Mouse (Mus musculus) megakaryocyte progenitor cell, adult 5-6 weeks (primary cell): ENCODE results near the gene Rprd1b. TPM values are rescaled to one million over a fixed set of nuclear protein-coding genes. Genes with fewer than 3 reads are reported as not detected.

Experiments used
- ATAC-seq: replicated peaks from 2 replicates; pipeline ENCODE4 v1.8.0; 2016; ENCODE audit warnings: mild to moderate bottlenecking, moderate TSS enrichment, inconsistent platforms; ENCODE audit not compliant: poor library complexity
- total RNA-seq, 2 experiments: library from RNA; stranded (forward) in 1 of 2; stranded (reverse) in 1 of 2; fragments of 157-497, 149-512 nt in 1 of 2; fragments of 200-1000 nt in 1 of 2; gene quantifications; 2 replicates each; pipeline versions ENCODE4 v1.2.3 to v1.2.4; 2015 to 2017

Gene Rprd1b
- total RNA-seq, 2 experiments from 2014 or later = 23.9 to 38.4 TPM

DNA sequence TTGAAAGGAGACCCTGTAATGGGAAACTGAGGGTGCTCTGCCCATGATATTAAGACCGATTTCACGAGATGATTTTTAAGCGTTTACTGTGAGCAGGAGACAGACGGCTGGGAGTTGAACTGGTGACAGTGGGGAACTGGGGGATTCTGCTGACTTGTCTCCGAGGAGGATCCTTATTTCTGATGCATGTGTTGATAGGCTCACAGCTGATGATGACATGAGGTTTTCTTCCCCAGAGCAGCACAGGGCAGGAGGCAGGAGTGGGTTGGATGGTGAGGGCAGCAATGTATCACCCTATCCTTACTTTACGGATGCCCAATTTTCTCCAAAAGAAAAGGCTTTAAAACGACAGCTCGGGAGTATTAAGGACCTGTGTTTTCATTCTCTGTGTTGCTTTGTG is 116.0 kb downstream of the Rprd1b start:
- ATAC-seq = no peak

- no peak for ATAC-seq
Observed at GRCm38 (mm10) chr2:158144750-158145527, 116.6 kb downstream of the Rprd1b start.

- ATAC-seq = no peak
Observed at GRCm38 (mm10) chr2:158145528-158146065, 117.3 kb downstream of the Rprd1b start.

- ATAC-seq = peak; percentile 67
Observed at GRCm38 (mm10) chr2:158146223-158146622, 117.9 kb downstream of the Rprd1b start, which contains the start of gene Tgm2. TSS of gene Tgm2 (minus strand) at chr2:158146436.

DNA sequence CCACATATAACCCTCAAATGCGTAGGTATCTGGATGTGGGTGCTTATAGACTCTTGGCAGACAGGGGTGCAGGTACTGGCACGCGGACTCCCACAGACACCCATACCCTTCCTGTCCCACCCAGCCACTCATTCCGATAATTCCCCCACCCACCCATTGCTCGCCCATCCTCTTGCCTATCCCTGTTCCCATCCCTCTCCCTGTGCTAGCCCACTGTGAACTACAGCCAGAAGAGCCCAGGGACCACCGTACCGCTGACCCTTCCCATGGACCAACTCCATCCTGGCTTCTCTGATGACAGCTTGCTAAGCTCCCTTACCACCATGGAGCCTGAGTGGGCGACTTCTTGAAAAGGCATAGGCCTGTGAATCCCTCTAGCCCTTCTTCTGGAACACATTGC is 118.7 kb downstream of the Rprd1b start:
- no peak for ATAC-seq

DNA sequence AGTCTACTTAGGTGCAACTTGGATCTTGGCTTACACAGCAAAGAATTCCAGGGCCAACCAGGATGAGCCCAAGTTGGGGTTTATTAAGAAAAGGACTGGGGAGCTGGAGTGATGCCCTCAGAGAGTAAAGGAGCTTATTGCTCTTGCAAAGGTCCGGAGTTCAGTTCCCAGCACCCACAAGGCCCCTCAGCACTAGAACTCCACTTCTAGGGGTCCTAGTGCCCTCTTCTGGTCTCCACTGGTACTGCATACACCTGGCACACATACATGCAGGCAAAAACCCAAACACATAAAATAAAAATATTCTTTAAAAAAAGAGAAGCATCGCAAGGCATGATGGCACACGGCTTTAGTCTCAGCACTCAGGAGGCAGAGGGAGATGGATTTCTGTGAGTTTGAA is 122.8 kb downstream of the Rprd1b start:
- no peak for ATAC-seq

- peak; percentile 29 for ATAC-seq
Observed at GRCm38 (mm10) chr2:158152685-158153309, 124.5 kb downstream of the Rprd1b start.

GRCm38 (mm10) chr2:158153728-158154343 is 125.5 kb downstream of the Rprd1b start:
- peak; percentile 72 for ATAC-seq

DNA sequence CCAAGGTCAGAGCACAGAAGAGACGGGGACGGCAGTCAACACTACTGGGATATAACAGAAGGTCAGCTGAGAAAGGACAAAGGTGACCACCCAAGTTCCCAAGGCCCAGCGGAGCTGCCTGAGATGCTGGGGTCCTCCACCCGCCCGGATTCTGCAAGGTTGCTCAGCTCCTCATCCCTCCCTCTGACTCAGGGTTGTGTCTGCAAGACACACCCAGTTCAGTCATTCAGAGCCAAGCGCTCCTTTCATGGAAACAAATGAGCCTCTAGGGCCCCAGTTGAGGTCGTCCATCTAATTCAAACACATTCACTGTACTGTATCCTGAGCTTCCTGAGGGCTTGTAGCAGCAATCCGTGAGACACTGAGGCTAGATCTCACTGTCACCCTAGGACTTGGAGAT is 126.3 kb downstream of the Rprd1b start:
- ATAC-seq = no peak

- no peak for ATAC-seq
Observed at GRCm38 (mm10) chr2:158155101-158155500, 126.8 kb downstream of the Rprd1b start.

- no peak for ATAC-seq
Observed at GRCm38 (mm10) chr2:158155615-158156014, 127.3 kb downstream of the Rprd1b start.

- peak; percentile 41 for ATAC-seq
Observed at GRCm38 (mm10) chr2:158156487-158156886, 128.2 kb downstream of the Rprd1b start.

DNA sequence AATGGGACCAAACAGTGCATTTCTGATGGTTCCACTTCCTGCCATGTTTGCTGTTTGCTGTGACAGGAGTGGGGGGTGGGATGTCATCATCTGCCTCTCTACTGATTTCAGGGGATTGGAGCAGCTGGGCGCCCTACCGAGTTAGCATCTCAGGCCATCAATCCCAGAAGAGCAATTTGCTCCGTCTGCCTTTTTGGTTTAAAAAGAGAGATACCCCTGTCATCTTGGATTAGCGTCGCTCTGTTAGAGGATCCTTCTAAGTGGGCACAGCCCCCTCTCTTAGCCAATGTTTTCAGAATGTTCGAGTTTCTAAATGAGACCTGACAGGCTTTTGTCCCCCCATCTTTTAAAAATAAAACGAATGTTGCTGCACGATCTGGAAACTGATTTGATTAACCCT is 129.4 kb downstream of the Rprd1b start:
- ATAC-seq = no peak

DNA sequence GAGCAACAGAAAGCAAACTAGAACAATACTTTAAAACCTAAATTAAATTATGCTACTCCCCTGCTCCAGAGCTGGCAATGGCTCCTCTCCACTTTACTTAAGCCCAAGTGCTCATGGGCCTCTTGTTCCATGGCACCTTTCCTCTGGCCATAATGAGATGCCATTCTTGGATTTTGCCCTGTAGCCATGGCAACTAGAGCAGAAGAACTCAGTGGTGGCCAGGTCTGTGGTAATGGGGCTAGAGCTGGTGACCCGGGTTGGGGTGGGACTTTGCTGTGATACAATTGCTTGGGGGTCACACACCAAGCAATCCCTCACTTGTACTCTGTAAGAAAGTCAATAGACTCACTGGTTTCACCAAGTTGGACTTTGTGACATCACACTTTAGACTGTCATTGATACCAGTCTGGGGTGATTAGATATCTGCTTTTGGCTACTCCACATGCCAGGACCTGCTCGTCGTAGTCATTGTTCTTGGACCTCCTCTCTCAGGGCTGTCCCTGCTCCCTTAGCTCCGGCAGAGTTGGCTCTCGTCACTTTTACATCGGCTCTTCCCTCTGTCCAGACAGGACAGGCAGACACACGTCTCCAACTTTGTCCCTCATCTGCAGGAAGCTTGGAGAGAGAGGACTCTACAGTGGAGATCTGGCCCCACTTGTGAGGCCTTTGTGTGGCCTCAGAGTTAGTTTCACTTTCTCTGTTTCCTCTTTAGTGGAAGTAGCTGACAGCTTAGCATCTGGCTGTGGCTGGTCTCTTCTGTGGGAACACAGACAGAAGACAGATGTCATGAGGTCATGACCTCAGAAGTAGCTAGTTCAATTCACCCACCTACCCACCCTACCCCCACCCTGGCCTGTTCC is 131.3 kb downstream of the Rprd1b start:
- peak; percentile 65 for ATAC-seq

DNA sequence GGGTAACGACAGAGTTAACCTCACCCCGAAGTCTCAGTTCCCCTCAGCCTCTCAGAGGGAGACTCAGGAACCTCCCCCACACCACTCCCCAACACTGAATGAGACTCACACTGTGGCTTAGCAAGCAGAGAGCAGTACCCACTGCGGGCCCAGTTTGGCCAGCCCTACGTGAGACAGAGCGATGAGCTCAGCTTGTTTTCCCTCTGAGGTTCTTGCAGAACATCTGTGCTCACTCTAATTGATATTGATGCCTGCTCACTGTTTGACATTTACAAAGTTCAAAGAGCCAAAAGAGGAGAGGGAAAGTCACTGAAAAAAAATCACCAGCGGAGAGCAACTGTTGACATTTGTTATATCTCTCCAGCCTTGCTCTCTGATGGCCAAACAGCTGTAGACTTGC is 133.5 kb downstream of the Rprd1b start:
- ATAC-seq = peak; percentile 33; the same call in 1 of the 2 replicates

DNA sequence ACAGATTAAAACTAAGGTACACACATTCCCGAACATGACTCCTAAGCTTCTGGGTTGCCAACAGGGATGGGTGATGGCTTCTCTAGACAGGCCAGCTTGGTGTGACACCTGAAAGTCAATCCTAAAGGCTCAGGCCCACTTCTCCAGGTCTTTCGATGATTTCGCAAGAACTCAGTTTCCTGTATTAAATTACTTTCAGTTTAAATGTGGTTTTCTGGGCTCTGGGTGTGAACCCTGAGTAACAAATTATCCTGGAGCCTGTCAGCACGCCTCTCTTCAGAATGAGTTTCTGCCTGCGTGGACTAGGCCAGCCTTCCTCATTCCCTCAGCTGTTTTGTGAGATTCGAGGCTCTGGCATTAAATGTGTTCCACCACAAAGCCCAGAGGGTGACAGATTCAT is 134.7 kb downstream of the Rprd1b start:
- ATAC-seq = 0 out of 2 replicates have a peak, but pooled peaks have one; percentile 12

- no peak for ATAC-seq
Observed at GRCm38 (mm10) chr2:158165776-158166175, 137.5 kb downstream of the Rprd1b start.

DNA sequence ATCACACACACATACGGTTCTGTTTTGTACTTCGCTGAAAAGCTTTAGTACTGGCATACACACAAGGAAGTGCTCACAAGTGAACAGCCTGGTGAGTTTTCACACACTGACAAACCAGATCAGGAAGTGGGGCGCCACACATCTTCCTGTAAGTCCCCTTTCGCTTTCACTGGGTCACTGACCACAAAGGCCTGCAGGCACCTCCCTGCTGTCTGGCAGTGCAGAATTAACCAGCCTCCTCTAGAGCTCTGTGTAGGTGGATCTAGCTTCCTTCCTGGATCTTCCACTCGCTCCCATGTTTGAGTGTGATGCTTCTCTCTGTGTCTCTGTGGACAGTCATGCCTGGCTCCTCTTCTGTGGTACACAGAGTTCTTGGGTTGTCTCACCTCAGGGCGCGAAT is 138.3 kb downstream of the Rprd1b start:
- peak; percentile 88 for ATAC-seq

DNA sequence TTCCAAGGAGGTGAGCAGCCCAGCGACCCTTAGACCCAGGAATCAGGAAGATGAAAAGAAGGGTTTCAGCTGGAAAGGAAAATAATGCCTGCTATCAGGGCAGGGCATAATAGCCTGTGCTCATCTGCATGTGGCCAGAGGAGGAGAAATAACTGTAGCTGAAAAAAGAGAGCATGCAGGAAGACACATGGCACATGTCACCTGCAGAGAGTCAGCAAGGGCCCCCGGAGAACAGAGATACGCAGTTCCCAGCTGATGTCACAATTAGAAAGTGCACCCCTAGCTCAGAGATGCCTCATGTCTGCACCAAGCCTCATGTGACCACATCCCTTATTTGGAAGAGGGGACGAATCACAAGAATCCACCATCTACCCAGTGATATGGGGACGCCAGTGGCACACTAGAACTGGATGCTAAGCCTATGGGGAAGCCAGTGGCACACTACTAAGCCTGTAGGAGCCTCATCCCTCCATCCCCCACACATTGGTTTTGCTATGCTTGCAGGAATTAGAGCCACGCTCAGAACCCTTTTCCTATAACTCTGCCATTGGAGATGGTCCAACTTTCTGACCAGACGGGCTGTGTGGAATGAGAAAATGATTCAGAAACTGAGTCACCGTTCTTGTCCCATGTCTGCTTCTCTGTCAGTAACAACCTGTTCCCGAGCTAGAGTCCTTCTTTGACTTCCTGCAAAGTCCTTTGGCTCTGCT is 139.4 kb downstream of the Rprd1b start:
- ATAC-seq = peak; percentile 30

DNA sequence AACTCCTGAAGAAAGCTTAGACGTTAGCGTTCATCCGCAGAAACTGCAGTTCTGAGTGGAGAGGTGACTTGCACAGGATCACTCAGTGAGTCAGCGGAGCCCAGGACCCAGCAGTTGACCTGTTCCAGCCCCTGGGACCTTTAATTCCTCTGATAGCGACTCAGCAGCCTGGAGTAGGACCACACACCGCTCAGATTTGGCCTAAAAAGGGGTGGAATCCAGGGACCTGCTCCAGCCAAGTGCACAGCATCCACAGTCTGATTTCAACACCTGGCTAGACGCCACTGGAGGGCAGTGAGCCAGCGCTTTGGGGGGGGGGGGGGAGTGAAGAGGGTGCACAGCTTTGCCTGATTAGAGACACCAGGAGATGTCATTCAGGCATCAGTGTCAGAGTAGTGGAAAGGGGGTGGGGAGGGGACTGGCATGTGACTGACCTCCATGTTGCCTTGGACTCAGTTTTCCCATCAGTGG is 140.5 kb downstream of the Rprd1b start:
- 0 out of 2 replicates have a peak, but pooled peaks have one; percentile 18 for ATAC-seq
